Mouse (Mus musculus) kidney, adult 2 months (tissue): ENCODE results near the gene D130043K22Rik.

Experiments
- CTCF ChIP-seq: fragments of 200-500 bp; conservative IDR thresholded peaks from 2 replicates; pipeline ENCODE4 v1.5.1; 2011; ENCODE audit warnings: low read depth, mild to moderate bottlenecking, control low read depth, low read length, moderate library complexity, mixed read lengths; ENCODE audit not compliant: insufficient read depth, insufficient read length
- POLR2A ChIP-seq: fragments of 200-500 bp; IDR thresholded peaks from one replicate; pipeline ENCODE4 v1.6.1; 2011; ENCODE audit warnings: low read depth, low read length, control low read depth

- TF ChIP-seq CTCF (no peak), POLR2A (no peak)
Measured at GRCm38 (mm10) chr13:24882411-24882810, 37.5 kb downstream of the D130043K22Rik start.
